Mouse (Mus musculus) right cerebral cortex, postnatal 14 days (tissue): ENCODE results near the gene Cep126.

ENCODE experiments used
- DNase-seq: peaks from one replicate; pipeline ENCODE4 v3.0.0; 2022

Gene Cep126

DNA sequence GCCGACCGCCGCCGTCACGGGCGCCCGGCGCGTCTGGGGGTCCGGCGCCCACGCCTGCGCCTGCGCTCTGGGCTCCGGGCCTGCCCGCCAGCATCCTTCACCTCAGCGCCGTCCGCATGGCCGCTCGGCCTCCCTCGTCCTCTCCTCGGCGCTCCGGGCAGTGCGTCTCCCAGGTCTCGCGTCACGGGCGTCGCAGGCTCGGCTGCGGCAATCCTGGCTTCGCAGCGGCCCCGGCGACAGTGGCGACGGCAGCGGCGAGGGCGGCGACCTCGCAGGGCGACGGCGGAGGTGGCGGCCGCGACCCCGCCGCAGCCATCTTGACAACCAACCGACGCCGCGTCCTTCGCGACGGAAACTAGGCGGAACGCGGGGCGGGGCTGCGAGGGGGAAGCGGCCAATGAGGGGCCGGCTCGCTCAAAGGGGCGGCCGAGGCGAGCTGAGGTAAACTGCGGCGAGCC, at the start of gene Cep126:
TSS of gene Cep126 (minus strand) at position 178 of the 458 bp plus-strand sequence.
- DNase-seq: peak; percentile 82

DNA sequence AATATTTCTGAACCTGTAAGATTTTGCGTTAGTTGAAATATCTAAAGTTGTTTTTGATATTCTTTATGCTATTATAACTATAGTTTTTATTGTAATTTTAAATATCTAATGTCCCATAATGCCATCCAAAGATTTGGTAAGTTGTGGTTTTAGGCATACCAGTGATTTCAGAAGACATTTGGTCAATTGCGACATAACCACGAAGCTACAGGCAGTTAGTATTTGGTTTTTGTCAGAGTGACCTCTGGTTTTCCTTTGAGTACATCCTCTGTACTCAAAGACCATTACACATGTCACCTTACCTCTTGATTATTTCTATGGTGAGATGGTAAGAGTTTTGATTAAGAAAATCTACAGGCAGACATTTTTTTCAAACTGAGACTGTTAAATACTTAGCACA, 45.5 kb upstream of the Cep126 start:
- no peak for DNase-seq

DNA sequence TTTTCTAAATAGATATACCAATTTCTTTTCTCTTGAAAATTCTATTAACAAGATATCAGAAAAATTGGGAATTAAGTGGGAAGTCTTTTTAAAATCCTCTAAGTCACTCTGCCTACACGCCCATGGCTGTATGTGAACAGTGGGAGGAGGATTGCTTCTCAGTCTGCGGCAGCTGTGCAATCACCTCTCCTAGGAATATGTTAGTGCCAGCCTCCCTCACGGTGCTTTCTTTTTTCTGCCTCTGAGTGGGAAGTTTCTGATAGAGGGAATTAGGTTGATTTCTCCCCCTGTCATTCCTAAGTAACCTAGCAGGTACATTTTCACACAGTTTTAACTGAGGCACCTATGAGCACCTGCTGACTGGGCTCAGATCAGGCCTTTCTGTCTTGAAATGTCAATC, 43.0 kb upstream of the Cep126 start:
- no peak for DNase-seq

DNA sequence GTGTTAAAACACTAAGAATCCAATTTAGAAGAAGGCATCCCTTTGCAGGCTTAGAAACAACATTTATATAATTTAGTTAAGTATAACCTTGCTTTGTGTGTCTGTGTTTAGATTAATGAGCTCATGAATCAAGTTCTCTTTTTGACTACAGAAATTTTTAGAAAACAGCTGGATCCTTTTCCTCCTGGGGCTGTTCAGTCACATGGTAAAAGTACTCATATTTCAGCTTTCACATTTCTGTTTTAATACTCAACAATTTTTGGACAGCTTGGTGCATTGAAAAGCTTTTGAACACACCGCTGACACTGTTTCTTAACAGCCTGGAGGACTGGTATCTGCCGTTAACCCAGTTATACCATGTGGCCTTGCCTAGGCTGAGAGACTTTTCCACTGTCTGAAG, 22.9 kb upstream of the Cep126 start:
- DNase-seq: no peak

DNA sequence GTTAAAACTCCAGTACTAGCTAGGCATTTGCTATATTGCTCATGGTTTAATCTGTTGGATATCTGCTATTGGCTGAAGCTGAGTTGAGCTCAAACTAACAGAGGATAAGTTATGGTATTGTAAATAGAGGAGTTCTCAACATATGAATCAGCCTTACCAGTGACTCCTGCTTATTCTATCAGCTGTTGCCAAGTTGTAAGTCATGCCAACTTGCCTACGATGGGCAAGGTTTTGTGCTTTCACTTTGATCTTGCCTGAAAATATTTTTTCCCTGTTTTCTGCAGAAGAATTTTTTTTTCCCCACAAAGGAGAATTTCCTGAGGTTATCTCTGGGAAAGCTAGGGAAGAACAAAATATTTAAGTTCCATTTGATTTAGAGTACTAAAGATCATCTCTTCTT, 5.4 kb upstream of the Cep126 start:
- no peak for DNase-seq

DNA sequence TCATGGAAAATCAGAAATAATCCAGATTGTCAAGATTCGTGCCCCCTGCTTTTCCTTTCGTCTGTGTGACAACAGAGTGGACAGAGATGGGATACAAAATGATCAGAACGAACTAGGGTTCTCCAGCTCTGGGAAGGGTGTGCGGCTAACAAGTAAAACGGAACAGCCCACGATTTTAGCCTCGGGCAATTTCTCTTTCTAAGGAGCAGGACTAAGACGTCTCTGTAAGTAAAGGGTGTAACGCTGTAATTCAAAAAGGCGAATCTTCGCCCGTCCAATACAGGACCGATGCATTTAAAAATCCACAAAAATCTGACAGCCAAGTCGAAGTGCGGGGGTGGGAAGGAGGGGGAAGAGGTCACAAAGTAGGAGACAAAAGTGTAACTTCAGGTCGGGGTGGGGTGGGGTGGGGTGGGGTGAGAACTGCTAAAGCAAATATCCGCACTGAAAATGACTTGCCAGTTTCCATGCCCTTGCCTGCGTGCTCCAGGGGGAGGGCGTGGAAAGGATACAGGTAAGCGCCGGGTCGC, 443 bp downstream of the Cep126 start:
- DNase-seq: no peak

DNA sequence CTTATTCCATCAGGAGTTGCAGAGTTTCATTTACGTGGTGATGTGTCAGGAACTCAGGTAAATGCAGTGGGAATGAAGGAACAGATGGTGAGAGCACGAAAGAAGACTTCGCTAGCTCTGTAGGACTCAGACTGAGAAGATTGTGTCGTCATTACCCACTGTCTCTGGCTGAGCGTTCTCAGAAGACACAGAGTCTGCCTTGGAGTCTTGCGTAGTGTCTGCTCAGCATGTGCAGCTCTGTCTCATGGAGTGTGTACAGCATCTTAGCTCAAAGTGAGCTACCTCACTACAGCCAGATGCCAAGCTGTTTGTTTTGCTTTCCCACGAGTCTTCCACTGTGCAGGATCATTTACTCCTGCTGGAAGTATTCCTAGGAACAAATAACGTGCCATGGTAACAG, 10.6 kb downstream of the Cep126 start:
- no peak for DNase-seq

DNA sequence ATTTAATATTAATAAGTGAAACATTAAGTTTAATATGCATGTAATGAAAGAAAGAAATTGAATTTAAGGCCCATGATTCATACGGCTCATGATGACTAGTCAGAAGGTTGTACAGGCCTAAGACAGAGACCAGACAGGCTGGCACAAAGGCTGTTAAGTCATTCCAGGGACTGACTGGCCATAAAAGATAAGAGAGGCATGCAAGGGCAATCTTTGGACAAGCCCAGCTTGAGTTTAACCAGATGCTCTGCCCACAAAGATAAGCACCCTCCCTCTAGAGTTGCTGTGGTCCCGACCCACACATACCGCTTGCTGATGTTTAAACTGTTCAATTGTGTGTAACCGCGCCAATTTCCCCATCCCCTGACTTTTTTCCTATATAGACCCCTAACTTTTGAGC, 19.6 kb downstream of the Cep126 start:
- DNase-seq: no peak

DNA sequence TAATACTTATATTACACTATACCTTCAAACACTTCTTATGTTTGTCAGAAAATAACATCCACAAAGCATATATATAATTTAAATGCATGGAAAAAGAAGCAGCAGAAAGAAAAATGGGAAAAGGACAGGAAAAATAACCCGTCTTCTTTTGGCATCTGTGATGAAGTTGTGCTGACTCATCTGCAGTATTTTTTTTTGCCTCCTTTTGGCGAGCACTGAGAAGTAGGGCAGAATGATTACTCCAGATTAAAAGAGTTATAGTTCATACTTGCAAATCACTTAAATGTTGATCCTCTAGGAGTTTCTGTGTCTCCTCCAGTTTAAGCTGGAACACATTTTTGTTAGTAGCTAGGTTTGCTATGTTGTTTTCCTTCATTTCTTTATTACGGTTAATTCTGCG, 31.0 kb downstream of the Cep126 start:
- DNase-seq: no peak

DNA sequence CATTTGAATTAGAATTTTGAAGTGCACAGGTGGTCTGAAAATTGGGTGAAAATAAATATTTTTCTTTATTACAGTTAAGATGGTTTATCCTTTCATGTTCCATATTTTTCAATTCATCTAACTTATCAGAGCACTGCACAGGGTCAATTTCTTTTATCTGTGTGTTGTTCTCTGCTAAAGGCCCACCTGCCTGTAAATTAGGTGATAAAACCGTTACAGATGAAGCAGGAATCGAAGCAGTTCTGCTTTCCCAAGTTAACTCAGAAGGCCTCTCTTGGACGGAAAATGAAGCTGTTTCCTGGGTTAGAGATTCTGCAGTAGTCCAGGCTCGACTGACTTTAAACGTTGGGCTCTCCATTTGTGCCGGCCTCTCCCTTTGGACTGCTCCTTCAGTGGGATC, 33.1 kb downstream of the Cep126 start:
- no peak for DNase-seq

DNA sequence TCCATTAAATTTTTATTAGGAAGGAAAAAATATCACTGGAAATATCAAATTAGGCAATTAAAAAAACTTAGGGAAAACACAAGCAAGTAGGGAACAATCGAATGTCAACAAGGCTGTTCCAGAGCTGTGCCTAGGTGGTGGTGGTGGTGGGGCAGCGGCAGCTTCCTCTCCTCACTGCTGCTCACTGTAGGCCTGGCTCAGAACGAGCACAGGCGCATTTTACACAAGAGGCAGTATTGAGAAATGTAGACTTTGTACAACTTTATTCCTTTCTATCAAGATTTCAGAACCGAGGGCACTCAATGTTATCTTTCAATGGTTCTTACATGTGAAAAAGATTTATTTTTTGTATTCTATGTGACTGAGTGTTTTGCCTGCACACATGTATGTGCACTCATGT, 55.2 kb downstream of the Cep126 start:
- DNase-seq: no peak

DNA sequence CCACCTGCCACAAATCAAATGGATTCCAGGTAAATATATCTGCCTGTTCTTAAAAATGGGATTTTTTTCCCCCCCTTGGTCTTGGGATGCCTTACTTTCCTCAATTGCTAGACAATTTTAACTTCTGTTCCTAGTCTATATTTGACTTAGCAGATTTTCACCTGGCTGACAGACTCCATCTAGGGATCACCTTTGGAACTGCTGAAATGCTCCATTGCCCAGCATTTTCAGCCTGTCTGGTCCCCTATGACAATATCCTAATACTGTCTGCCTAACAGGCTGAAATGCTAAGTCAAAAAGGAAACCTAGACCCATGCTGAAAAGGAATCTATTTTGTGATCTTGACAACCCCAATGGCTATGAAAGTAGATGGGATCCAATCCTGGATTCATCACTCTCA, 59.7 kb downstream of the Cep126 start:
- no peak for DNase-seq

DNA sequence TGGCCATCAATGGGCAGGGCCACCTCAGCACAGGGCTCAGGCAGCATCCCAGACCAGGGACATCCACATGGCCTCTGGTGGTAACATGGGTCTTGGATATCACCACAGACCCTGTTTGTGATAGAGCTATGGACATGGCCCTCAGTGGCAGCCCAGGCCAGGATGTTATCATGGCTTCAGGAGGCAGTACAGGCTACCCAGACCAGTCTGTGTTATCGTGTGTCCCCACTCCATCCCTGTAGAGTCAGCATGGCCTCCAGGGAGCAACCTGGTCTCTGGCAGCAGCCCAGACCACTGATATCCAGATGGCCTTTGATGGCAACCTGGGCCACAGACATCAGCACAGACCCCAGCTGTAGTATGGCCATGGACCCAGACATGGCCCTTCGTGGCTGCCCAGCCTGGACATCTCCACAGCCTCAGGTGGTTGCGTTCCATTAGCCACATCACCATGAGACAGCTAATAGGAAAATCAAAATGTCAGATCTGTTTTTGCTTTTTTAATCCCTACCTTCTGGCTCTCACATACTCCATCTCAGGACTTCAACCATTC, 60.8 kb downstream of the Cep126 start:
- no peak for DNase-seq

DNA sequence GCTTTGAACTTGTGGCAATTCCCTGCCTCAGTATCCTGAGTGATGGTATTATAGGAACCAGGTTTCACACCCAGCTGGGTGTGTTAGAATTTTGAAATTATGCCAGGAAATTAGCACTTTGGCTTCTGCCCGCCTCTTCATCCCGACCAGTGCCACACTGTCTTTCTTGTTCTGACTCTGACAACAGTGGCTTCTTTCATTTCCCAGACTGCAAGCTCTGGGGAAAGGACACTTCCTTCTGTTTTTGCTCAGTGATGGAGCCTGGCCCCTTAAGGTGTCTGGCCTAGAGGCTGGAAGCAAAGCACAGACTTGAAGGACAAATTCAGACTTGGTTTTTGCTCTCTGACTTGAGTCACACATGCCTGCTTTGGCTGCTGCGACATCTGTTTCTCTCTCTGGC, 74.5 kb downstream of the Cep126 start:
- no peak for DNase-seq

DNA sequence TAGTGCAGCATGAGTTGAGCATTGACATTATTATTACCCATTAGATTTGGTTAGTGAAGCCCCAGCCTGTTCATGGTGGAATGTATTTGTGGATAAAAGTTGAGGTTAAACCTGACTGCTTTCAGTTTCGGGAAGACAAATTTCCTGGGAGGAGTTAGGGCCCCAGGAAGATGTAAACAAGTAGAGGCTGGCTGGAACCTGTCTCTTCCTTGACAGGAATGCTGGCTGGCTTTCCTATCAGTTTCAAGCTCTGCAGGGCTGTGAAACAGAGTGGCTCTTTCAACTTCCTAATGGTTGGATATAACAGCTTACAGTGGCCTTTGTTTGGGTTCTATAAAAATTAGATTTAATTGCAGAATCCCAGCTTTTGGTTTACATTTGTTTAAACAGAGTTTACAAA, 79.3 kb downstream of the Cep126 start:
- no peak for DNase-seq

DNA sequence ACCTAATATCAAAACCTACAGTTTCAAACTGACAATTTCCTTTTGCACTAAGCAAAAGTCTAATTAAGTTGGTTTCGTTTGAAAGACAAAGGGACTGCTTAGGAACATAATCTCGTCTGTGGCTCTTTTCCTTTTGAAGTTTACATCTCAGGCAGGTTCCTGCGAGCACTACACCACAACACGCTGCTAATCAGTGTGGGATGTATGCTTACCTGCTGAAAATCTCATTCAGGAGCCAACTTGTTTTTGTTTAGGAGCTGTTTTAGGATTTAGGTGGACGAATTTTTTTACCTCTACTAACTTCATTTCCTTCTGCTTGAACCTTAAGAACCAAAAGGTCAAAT, 91.1 kb downstream of the Cep126 start:
- no peak for DNase-seq

DNA sequence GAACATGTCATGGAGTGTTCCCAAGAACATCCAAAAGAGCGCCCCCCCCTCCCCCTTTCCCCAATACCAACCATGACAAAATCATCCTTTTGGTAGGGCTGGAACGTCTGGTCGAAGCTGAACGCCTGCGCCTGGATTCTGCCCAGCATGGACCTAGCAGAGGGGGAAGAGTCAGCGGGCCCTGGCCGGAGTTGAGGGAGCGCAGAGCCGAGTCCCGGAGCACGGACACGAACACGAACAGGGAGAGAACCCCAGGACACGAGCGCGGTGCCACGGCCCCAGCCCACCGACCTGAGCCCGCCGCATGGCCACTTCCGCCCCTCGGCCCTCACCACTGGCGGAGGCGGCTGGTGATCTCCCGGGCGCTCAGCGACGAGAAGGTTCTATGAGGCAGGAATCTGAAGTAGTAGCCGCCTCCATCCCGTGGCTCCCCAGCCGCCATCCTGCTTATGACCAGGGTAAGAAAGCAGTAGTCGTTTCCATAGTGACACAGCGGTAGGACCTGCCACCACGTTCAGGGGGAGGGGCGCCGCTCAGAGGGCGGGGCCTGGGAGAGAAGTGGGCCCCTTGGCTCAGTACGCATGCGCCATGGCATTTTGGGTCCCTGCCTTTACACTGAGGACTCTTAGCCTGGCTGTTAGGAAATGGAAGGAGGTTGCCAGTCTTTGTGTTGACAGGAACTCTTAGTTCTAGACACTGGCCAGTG, 91.6 kb downstream of the Cep126 start, which contains the start of gene Cfap300:
TSS of gene Cfap300 (minus strand) at position 486 of the 706 bp plus-strand sequence.
- DNase-seq: peak; percentile 97

DNA sequence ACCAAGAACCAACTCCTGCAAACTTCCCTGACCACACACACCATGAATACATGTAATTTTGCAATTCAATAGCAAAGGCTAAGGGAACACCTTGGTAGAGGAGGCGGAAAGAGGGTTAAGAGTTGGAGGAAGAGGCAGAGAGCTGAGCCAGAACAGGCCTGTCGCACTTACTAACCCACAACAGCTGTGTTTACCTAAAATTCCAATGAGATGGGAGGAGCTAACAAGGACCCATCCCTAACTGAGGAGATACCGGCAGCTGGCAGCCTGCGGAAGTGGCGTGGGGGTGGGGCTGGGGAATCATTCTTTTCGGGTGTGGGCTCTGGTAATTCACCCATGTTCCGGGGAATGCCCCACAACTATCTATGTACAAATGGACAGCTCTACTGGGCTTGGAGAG, 98.5 kb downstream of the Cep126 start:
- DNase-seq: no peak

DNA sequence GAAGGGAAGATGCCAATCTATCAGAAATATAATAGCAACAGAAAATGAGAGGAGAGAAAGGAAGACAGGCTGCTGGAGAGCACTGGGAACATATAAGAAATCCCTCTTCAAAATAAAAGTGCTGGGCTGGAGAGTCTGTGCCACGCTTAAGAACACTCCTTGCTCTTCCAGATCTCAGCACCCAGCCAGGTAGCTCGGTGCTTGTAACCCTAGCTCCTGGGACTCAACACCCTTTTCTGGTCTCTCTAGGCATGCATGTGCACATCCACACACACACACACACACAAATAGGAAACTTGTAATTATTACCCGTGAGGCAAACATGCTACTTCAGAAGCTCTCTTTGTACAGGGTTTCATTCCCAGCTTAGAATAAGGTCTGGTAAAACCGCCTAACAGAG, 99.0 kb downstream of the Cep126 start:
- DNase-seq: no peak

DNA sequence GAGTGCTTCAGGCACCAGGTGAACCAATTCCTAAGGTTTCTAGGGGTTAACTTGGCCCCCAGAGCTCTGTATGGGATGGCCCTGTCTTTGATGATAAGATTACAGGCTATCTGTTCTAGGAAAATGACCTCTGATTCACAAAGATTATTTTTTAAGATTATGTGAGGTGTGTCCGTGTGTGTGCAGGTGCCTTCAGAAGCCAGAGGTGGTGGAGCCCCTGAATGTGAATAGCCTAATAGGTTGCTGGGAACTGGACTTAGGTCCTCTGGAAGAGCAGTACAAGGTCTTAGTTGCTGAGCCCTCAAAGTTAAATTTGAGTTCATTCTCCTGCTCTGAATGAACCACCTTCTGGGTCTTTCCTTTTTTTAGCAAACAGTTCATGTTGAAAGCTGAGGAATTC, 100.0 kb downstream of the Cep126 start:
- DNase-seq: no peak

DNA sequence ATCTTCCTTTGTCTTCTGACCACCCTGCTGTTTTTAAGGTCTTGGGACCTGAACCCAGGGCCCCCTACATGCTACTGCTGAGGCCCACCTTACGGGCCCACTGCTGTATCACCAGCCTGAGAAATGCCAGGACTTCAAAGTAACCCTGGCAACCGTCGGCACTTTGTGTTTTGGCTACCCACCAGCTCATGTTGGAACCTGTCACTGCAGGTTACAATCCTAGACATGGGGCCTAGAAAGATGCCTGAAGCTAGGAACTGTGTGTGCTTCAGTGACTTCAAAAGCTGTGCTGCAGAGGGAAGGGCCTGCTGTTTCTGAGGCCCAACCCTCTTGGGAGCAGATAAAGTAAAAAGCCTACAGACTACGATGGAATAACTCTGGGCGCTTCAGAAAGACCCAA, 101.2 kb downstream of the Cep126 start:
- no peak for DNase-seq
